Mouse (Mus musculus) testis, adult 2 months (tissue): ENCODE data around the gene Abi3.

Experiments
- CTCF ChIP-seq: fragments of 200-500 bp; IDR thresholded peaks from 2 replicates; pipeline ENCODE4 v1.5.1; 2012; ENCODE audit warnings: low read depth, mild to moderate bottlenecking, inconsistent platforms, low read length, moderate library complexity; ENCODE audit not compliant: control insufficient read depth, insufficient read depth, insufficient replicate concordance
- POLR2A ChIP-seq: fragments of 200-500 bp; IDR thresholded peaks from 2 replicates; pipeline ENCODE4 v1.6.1; 2012; ENCODE audit warnings: low read depth, mild to moderate bottlenecking, inconsistent platforms, low read length, moderate library complexity; ENCODE audit not compliant: control insufficient read depth

- TF ChIP-seq CTCF (no peak), POLR2A (no peak)
Observed at GRCm38 (mm10) chr11:95815412-95815811, 26.9 kb downstream of the Abi3 start.
